Mouse (Mus musculus) kidney, adult 2 months (tissue): ENCODE data around the gene Slfnl1. TPM values are rescaled to one million over a fixed set of nuclear protein-coding genes. Genes with fewer than 3 reads are reported as not detected.
A peak's percentile ranks its signal among the peaks of the same experiment; 100 is the strongest.

Experiments used
- DNase-seq: peaks from one replicate; pipeline ENCODE4 v3.0.0; 2021
- H3K27ac ChIP-seq: fragments of 200-500 bp; 2 replicates; pipeline ENCODE4 v1.5.1; 2012; ENCODE audit warnings: low read depth, low read length, control low read depth, inconsistent platforms; ENCODE audit not compliant: insufficient read depth
- H3K27me3 ChIP-seq: fragments of 200-500 bp; replicated peaks from 2 replicates; pipeline ENCODE4 v1.6.1; 2012; ENCODE audit warnings: mild to moderate bottlenecking, moderate library complexity, low read length, inconsistent platforms; ENCODE audit not compliant: control insufficient read depth, insufficient read depth
- H3K36me3 ChIP-seq: fragments of 200-500 bp; 2 replicates; pipeline ENCODE4 v1.6.1; 2012; ENCODE audit warnings: mild to moderate bottlenecking, moderate library complexity, low read length, inconsistent platforms; ENCODE audit not compliant: control insufficient read depth, insufficient read depth
- H3K4me1 ChIP-seq: fragments of 200-500 bp; 2 replicates; pipeline ENCODE4 v1.6.1; 2011; ENCODE audit warnings: low read length; ENCODE audit not compliant: control insufficient read depth, insufficient read depth
- H3K4me3 ChIP-seq: fragments of 200-500 bp; 2 replicates; pipeline ENCODE4 v1.5.1; 2011; ENCODE audit warnings: mild to moderate bottlenecking, low read depth, low read length, control low read depth; ENCODE audit not compliant: insufficient read depth
- CTCF ChIP-seq: fragments of 200-500 bp; conservative IDR thresholded peaks from 2 replicates; pipeline ENCODE4 v1.5.1; 2011; ENCODE audit warnings: low read depth, mild to moderate bottlenecking, control low read depth, low read length, moderate library complexity, mixed read lengths; ENCODE audit not compliant: insufficient read depth, insufficient read length
- POLR2A ChIP-seq: fragments of 200-500 bp; IDR thresholded peaks from one replicate; pipeline ENCODE4 v1.6.1; 2011; ENCODE audit warnings: low read depth, low read length, control low read depth
- WGBS: fragments of 180-500 bp; shearing (Covaris S2); methylation state at CpG from one replicate; pipeline ENCODE4 v1.1.7; 2018; 5-methylcytosine and 5-hydroxymethylcytosine counted together
- polyA plus RNA-seq: library from polyadenylated mRNA; depleted of rRNA; stranded (reverse); fragments of >200 nt; gene quantifications from 2 replicates; pipeline ENCODE4 v1.2.3, GENCODE M21; 2012

The Slfnl1 gene
- polyA plus RNA-seq, 1 experiment: 0.31 TPM

GRCm38 (mm10) chr4:120565726-120566125 lies 33.7 kb downstream of the Slfnl1 start:
- H3K4me3 ChIP-seq: no peak overlapping the region
- H3K27me3 ChIP-seq: no peaks in the 10 kb centered on the region
- H3K4me1 ChIP-seq: peaks cover 16% of the 10 kb centered on the region; the same call in 1 of the 2 replicates
- TF ChIP-seq POLR2A: no peak
- H3K27ac ChIP-seq: no peak overlapping the region
- peak; percentile 49 for DNase-seq
- WGBS: 60% methylated on average over 2 of the region's 2 CpGs
- peaks cover 2% of the 10 kb centered on the region for H3K36me3 ChIP-seq

- TF ChIP-seq CTCF: no peak
- TF ChIP-seq POLR2A: no peak
- peak; percentile 63 for DNase-seq
- no peaks in the 10 kb centered on the region for H3K27me3 ChIP-seq
- H3K4me1 ChIP-seq: peaks cover 21% of the 10 kb centered on the region; the same call in 1 of the 2 replicates
- H3K36me3 ChIP-seq: no peaks in the 10 kb centered on the region; the same call in 1 of the 2 replicates
- H3K4me3 ChIP-seq: no peak overlapping the region
- 15% methylated on average over 5 of the region's 5 CpGs for WGBS
- H3K27ac ChIP-seq: peak overlapping the region; percentile 67; the same call in 1 of the 2 replicates
Observed at GRCm38 (mm10) chr4:120568005-120568404, 36.0 kb downstream of the Slfnl1 start.

DNA sequence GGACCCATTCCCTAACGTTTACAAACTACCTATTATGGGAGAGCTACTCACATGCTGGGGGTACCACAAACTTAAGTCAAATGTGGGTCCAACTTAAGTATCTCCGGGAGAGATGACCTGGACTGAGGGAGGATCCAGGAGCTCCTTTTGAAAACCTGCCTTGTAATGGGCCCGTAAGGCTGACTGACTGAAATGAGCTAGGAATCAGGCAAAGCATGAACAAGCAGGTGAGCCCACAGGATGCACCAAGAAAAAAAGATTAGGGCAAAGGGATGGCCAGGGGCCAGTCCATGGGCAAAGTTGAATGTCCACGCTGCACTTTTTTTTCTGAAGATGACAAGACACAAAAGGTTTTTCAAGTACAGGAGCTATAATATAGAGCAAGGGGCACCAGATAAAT lies 37.0 kb downstream of the Slfnl1 start:
- H3K4me3 ChIP-seq: peak overlapping the region; percentile 87
- peak; percentile 71 for DNase-seq
- H3K27me3 ChIP-seq: no peaks in the 10 kb centered on the region
- no peak for TF ChIP-seq CTCF
- TF ChIP-seq POLR2A: no peak
- no peaks in the 10 kb centered on the region; the same call in 1 of the 2 replicates for H3K36me3 ChIP-seq
- H3K4me1 ChIP-seq: peaks cover 21% of the 10 kb centered on the region; the same call in 1 of the 2 replicates
- 21% methylated on average over 4 of the region's 4 CpGs for WGBS
- H3K27ac ChIP-seq: peak overlapping the region; percentile 8

- Histone ChIP-seq H3K27ac (peak within 1 kb of the TSS; percentile 89), H3K4me3 (peak within 1 kb of the TSS; percentile 87), H3K27me3 (no peaks in the 10 kb centered on the region), H3K36me3 (no peaks in the 10 kb centered on the region; the same call in 1 of the 2 replicates), H3K4me1 (peaks cover 21% of the 10 kb centered on the region; the same call in 1 of the 2 replicates)
- TF ChIP-seq POLR2A (peak; percentile 88), CTCF (no peak)
- peak; percentile 97 for DNase-seq
- WGBS: under 1% methylated on average over 97 of the region's 97 CpGs
Observed at GRCm38 (mm10) chr4:120569486-120570437, 37.7 kb downstream of the Slfnl1 start, which contains the start of gene Ctps. Ctps (minus strand) TSS chr4:120570276.

- no peak for DNase-seq
- TF ChIP-seq POLR2A (no peak), CTCF (no peak)
- Histone ChIP-seq H3K4me3 (peak overlapping the region; percentile 87), H3K27ac (peak overlapping the region; percentile 89), H3K27me3 (no peaks in the 10 kb centered on the region), H3K4me1 (peaks cover 21% of the 10 kb centered on the region; the same call in 1 of the 2 replicates), H3K36me3 (no peaks in the 10 kb centered on the region)
- under 1% methylated on average over 27 of the region's 27 CpGs for WGBS
Observed at GRCm38 (mm10) chr4:120570438-120571069, 38.5 kb downstream of the Slfnl1 start.

GRCm38 (mm10) chr4:120571070-120571464 lies 39.0 kb downstream of the Slfnl1 start:
- H3K36me3 ChIP-seq: no peaks in the 10 kb centered on the region
- WGBS: 59% methylated on average over 3 of the region's 3 CpGs
- H3K4me1 ChIP-seq: peaks cover 21% of the 10 kb centered on the region; the same call in 1 of the 2 replicates
- no peak overlapping the region for H3K4me3 ChIP-seq
- H3K27ac ChIP-seq: no peak overlapping the region
- peak; percentile 43 for DNase-seq
- H3K27me3 ChIP-seq: no peaks in the 10 kb centered on the region
- no peak for TF ChIP-seq POLR2A
- no peak for TF ChIP-seq CTCF
